Mouse (Mus musculus) heart, postnatal 0 days (tissue): ENCODE measurements at regions not wholly inside any gene's neighbourhood (a gene's known extent, or its start where the extent isn't known, plus 50 kb on each side); places are given as distances from the start of the nearest gene placed in this dataset.

ENCODE experiments used
- ATAC-seq: fragments of 200-750 bp; cut with Nextera tagmentation; 2 replicates; pipeline ENCODE4 v1.8.0; 2017; ENCODE audit warnings: low read depth, moderate number of reproducible peaks, moderate library complexity; ENCODE audit not compliant: insufficient read depth
- DNase-seq: peaks from one replicate; pipeline ENCODE4 v3.0.0-alpha.2; 2016; ENCODE audit warnings: low spot score
- H3K27ac ChIP-seq: fragments of 300-500 bp; sonication (generic); 2 replicates; pipeline ENCODE4 v1.5.1; 2014; ENCODE audit warnings: low read depth, mild to moderate bottlenecking
- H3K27me3 ChIP-seq: fragments of 300-500 bp; sonication (generic); 2 replicates; pipeline ENCODE4 v1.6.1; 2014; ENCODE audit warnings: low read length, mixed read lengths; ENCODE audit not compliant: control insufficient read depth, insufficient read depth
- H3K36me3 ChIP-seq: fragments of 300-500 bp; sonication (generic); replicated peaks from 2 replicates; pipeline ENCODE4 v1.6.1; 2014; ENCODE audit warnings: low read length, mixed read lengths; ENCODE audit not compliant: control insufficient read depth, insufficient read depth
- H3K4me1 ChIP-seq: fragments of 300-500 bp; sonication (generic); 2 replicates; pipeline ENCODE4 v1.6.1; 2014; ENCODE audit warnings: antibody characterized with exemption; ENCODE audit not compliant: control insufficient read depth, insufficient read depth
- H3K4me2 ChIP-seq: fragments of 300-500 bp; sonication (generic); 2 replicates; pipeline ENCODE4 v1.6.1; 2014; ENCODE audit warnings: low read depth, mild to moderate bottlenecking, low read length, moderate library complexity
- H3K4me3 ChIP-seq: fragments of 300-500 bp; sonication (generic); 2 replicates; pipeline ENCODE4 v1.5.1; 2014; ENCODE audit warnings: low read depth, low read length
- H3K9ac ChIP-seq: fragments of 300-500 bp; sonication (generic); replicated peaks from 2 replicates; pipeline ENCODE4 v1.6.1; 2014; ENCODE audit warnings: low read depth, low read length, mixed read lengths
- H3K9me3 ChIP-seq: fragments of 300-500 bp; sonication (generic); replicated peaks from 2 replicates; pipeline ENCODE4 v1.6.1; 2016; ENCODE audit warnings: low read length; ENCODE audit not compliant: control insufficient read depth
- CTCF ChIP-seq: IDR thresholded peaks from 2 replicates; pipeline ENCODE4 v1.5.1; 2016; ENCODE audit warnings: antibody characterized with exemption, control low read depth, low read depth
- EP300 ChIP-seq: IDR thresholded peaks from 2 replicates; pipeline ENCODE4 v1.6.1; 2016; ENCODE audit warnings: antibody characterized with exemption, low read depth
- WGBS: fragments of 180-500 bp; shearing (Covaris S2); extraction: QIAGEN DNeasy Blood & Tissue Kit; methylation state at CpG from one replicate; pipeline ENCODE4 v1.1.7; 2014; 5-methylcytosine and 5-hydroxymethylcytosine counted together

GRCm38 (mm10) chrX:121661913-121662312 is 735.3 kb downstream of the Nap1l3 start:
- WGBS = 68% methylated on average over 1 of the region's 1 CpGs
- Histone ChIP-seq H3K4me3 (no peak overlapping the region), H3K9ac (no peak overlapping the region), H3K4me2 (no peak overlapping the region), H3K4me1 (no peaks in the 10 kb centered on the region), H3K27ac (no peak overlapping the region), H3K36me3 (no peaks in the 10 kb centered on the region), H3K27me3 (no peaks in the 10 kb centered on the region), H3K9me3 (no peaks in the 10 kb centered on the region)
- no peak for DNase-seq
- TF ChIP-seq CTCF (no peak), EP300 (no peak)
- ATAC-seq = no peak

- H3K4me2 ChIP-seq = no peak overlapping the region
- H3K9ac ChIP-seq = no peak overlapping the region
- H3K9me3 ChIP-seq = no peaks in the 10 kb centered on the region
- H3K4me1 ChIP-seq = no peaks in the 10 kb centered on the region
- no peak overlapping the region for H3K4me3 ChIP-seq
- H3K36me3 ChIP-seq = no peaks in the 10 kb centered on the region
- whole genome bisulfite sequencing = 23% methylated on average over 2 of the region's 2 CpGs
- TF ChIP-seq EP300 = no peak
- no peak for TF ChIP-seq CTCF
- H3K27me3 ChIP-seq = no peaks in the 10 kb centered on the region
- no peak overlapping the region for H3K27ac ChIP-seq
- DNase-seq (peak; percentile 11), ATAC-seq (peak; percentile 39)
Observed at GRCm38 (mm10) chrX:121654582-121654981, 742.6 kb downstream of the Nap1l3 start.

- Histone ChIP-seq H3K9ac (no peak overlapping the region), H3K4me1 (no peaks in the 10 kb centered on the region), H3K27ac (no peak overlapping the region), H3K4me3 (no peak overlapping the region), H3K27me3 (no peaks in the 10 kb centered on the region), H3K4me2 (no peak overlapping the region), H3K36me3 (no peaks in the 10 kb centered on the region), H3K9me3 (no peaks in the 10 kb centered on the region)
- TF ChIP-seq CTCF (no peak), EP300 (no peak)
- WGBS = 70% methylated on average over 5 of the region's 5 CpGs
- no peak for ATAC-seq
- DNase-seq = no peak
Observed at GRCm38 (mm10) chrX:121645548-121645947, 751.7 kb downstream of the Nap1l3 start.

GRCm38 (mm10) chrX:121637180-121637579 is 760.0 kb downstream of the Nap1l3 start:
- no peaks in the 10 kb centered on the region for H3K27me3 ChIP-seq
- no peaks in the 10 kb centered on the region for H3K4me1 ChIP-seq
- TF ChIP-seq CTCF = no peak
- no peak for TF ChIP-seq EP300
- DNase-seq (no peak), ATAC-seq (no peak)
- no peak overlapping the region for H3K9ac ChIP-seq
- no peak overlapping the region for H3K4me2 ChIP-seq
- no peak overlapping the region for H3K27ac ChIP-seq
- no peaks in the 10 kb centered on the region for H3K9me3 ChIP-seq
- WGBS = 81% methylated on average over 2 of the region's 2 CpGs
- no peak overlapping the region for H3K4me3 ChIP-seq
- no peaks in the 10 kb centered on the region for H3K36me3 ChIP-seq

- Histone ChIP-seq H3K9me3 (no peaks in the 10 kb centered on the region), H3K36me3 (no peaks in the 10 kb centered on the region), H3K4me3 (no peak overlapping the region), H3K27me3 (no peaks in the 10 kb centered on the region), H3K27ac (no peak overlapping the region), H3K9ac (no peak overlapping the region), H3K4me2 (no peak overlapping the region), H3K4me1 (no peaks in the 10 kb centered on the region)
- no peak for TF ChIP-seq EP300
- TF ChIP-seq CTCF = no peak
- no peak for DNase-seq
- no peak for ATAC-seq
- 60% methylated on average over 2 of the region's 2 CpGs for WGBS
Observed at GRCm38 (mm10) chrX:121612061-121612460, 785.1 kb downstream of the Nap1l3 start.

- no peaks in the 10 kb centered on the region for H3K4me1 ChIP-seq
- no peaks in the 10 kb centered on the region for H3K36me3 ChIP-seq
- H3K9ac ChIP-seq = no peak overlapping the region
- no peak overlapping the region for H3K4me3 ChIP-seq
- no peak for ATAC-seq
- TF ChIP-seq CTCF (no peak), EP300 (no peak)
- H3K4me2 ChIP-seq = no peak overlapping the region
- no peak for DNase-seq
- H3K27ac ChIP-seq = no peak overlapping the region
- H3K9me3 ChIP-seq = no peaks in the 10 kb centered on the region
- H3K27me3 ChIP-seq = no peaks in the 10 kb centered on the region
Observed at GRCm38 (mm10) chrX:121592864-121593263, 804.3 kb downstream of the Nap1l3 start.
